8 mouse cellular contexts compared by ENCODE assay signal in genomic region chr8:70720739-70721138, GRCm38 (mm10). TPM values are rescaled to one million over a fixed set of nuclear protein-coding genes. Genes with fewer than 3 reads are reported as not detected.
DNase-seq lines count a peak whose midpoint lies in the region; ATAC-seq and TF ChIP-seq lines count a peak whose summit lies in the region.

No protein-coding gene starts in this region.

- peak; percentile 65; the same call in 1 of the 2 replicates for TF ChIP-seq CTCF in thymus, adult 2 months (IDR thresholded peaks at IDR 0.05; ENCODE audit: borderline replicate concordance, control insufficient read depth, extremely low read depth, insufficient read depth, low read length, poor library complexity)

- peak; percentile 75 for DNase-seq in liver
- DNase-seq in cerebellum, adult 18-20 months, result peak; percentile 71 to 89
- DNase-seq in induced T-regulatory cell, adult 2 months (ENCODE audit: low read depth), result peak; percentile 92
- peak; percentile 65 for DNase-seq in liver, embryonic 11.5 days (ENCODE audit: low spot score)
- DNase-seq in thymus, adult 2 months, result peak; percentile 70

- H3K27me3 ChIP-seq in liver, embryonic 12.5 days (replicated peaks), result peaks cover 49% of the 10 kb centered on the region
- peaks cover 7% of the 10 kb centered on the region; the same call in 1 of the 2 replicates for H3K27me3 ChIP-seq in forebrain, embryonic 15.5 days
- peaks cover 3% of the 10 kb centered on the region for H3K27me3 ChIP-seq in liver, embryonic 11.5 days (replicated peaks; ENCODE audit: control insufficient read depth, insufficient read depth, low read length)
- H3K27me3 ChIP-seq in neural tube, embryonic 13.5 days, result peaks cover 17% of the 10 kb centered on the region; the same call in 1 of the 2 replicates
- no peaks in the 10 kb centered on the region for H3K27me3 ChIP-seq in thymus, adult 2 months (ENCODE audit: control insufficient read depth, insufficient read depth, low read length)

- H3K36me3 ChIP-seq in liver, embryonic 12.5 days, result no peaks in the 10 kb centered on the region
- H3K36me3 ChIP-seq in forebrain, embryonic 15.5 days, result no peaks in the 10 kb centered on the region
- H3K36me3 ChIP-seq in liver, embryonic 11.5 days (ENCODE audit: control insufficient read depth, insufficient read depth, low read length), result no peaks in the 10 kb centered on the region
- no peaks in the 10 kb centered on the region for H3K36me3 ChIP-seq in neural tube, embryonic 13.5 days
- no peaks in the 10 kb centered on the region for H3K36me3 ChIP-seq in thymus, adult 2 months (ENCODE audit: control insufficient read depth, insufficient read depth, low read length)

- ATAC-seq in liver, embryonic 12.5 days, result no peak
- ATAC-seq in forebrain, embryonic 15.5 days (replicated peaks), result peak; percentile 62; the same call in 1 of the 2 replicates
- no peak for ATAC-seq in liver, embryonic 11.5 days (replicated peaks; ENCODE audit: low FRiP score)
- ATAC-seq in neural tube, embryonic 13.5 days (ENCODE audit: low read depth), result peak; percentile 64

- WGBS in liver, embryonic 12.5 days (ENCODE audit: insufficient replicate concordance), result 5% methylated on average over 3 of the region's 3 CpGs
- WGBS in forebrain, embryonic 15.5 days, result 5% methylated on average over 3 of the region's 3 CpGs
- 7% methylated on average over 3 of the region's 3 CpGs for WGBS in liver, embryonic 11.5 days
- 6% methylated on average over 3 of the region's 3 CpGs for WGBS in neural tube, embryonic 13.5 days
- WGBS in thymus, adult 2 months, result 11% methylated on average over 3 of the region's 3 CpGs

- peaks cover 3% of the 10 kb centered on the region; the same call in 1 of the 2 replicates for H3K4me1 ChIP-seq in liver, embryonic 12.5 days
- H3K4me1 ChIP-seq in forebrain, embryonic 15.5 days, result no peaks in the 10 kb centered on the region
- H3K4me1 ChIP-seq in liver, embryonic 11.5 days (replicated peaks; ENCODE audit: control insufficient read depth, insufficient read depth, low read length), result no peaks in the 10 kb centered on the region; the same call in 1 of the 2 replicates
- H3K4me1 ChIP-seq in neural tube, embryonic 13.5 days (replicated peaks), result peaks cover 2% of the 10 kb centered on the region; the same call in 1 of the 2 replicates
- no peaks in the 10 kb centered on the region for H3K4me1 ChIP-seq in thymus, adult 2 months (replicated peaks; ENCODE audit: control insufficient read depth, insufficient read depth, low read length)

- no peaks in the 10 kb centered on the region for H3K9me3 ChIP-seq in liver, embryonic 12.5 days (replicated peaks)
- H3K9me3 ChIP-seq in forebrain, embryonic 15.5 days, result no peaks in the 10 kb centered on the region
- H3K9me3 ChIP-seq in liver, embryonic 11.5 days (ENCODE audit: control insufficient read depth, low read length), result no peaks in the 10 kb centered on the region
- no peaks in the 10 kb centered on the region for H3K9me3 ChIP-seq in neural tube, embryonic 13.5 days

- no peak overlapping the region for H3K4me3 ChIP-seq in liver, embryonic 12.5 days
- no peak overlapping the region for H3K4me3 ChIP-seq in forebrain, embryonic 15.5 days
- no peak overlapping the region for H3K4me3 ChIP-seq in liver, embryonic 11.5 days (ENCODE audit: low read depth, low read length)
- no peak overlapping the region for H3K4me3 ChIP-seq in neural tube, embryonic 13.5 days
- H3K4me3 ChIP-seq in thymus, adult 2 months (ENCODE audit: control insufficient read depth, insufficient read depth, low read length), result no peak overlapping the region

- TF ChIP-seq POLR2A in thymus, adult 2 months (IDR thresholded peaks at IDR 0.05; ENCODE audit: control insufficient read depth, extremely low read depth, insufficient read depth, low read length, poor library complexity), result no peak

- H3K9ac ChIP-seq in liver, embryonic 12.5 days, result no peak overlapping the region
- no peak overlapping the region for H3K9ac ChIP-seq in forebrain, embryonic 15.5 days (replicated peaks)
- no peak overlapping the region for H3K9ac ChIP-seq in liver, embryonic 11.5 days (ENCODE audit: low read depth, low read length)
- H3K9ac ChIP-seq in neural tube, embryonic 13.5 days, result no peak overlapping the region

- H3K27ac ChIP-seq in liver, embryonic 12.5 days, result no peak overlapping the region
- no peak overlapping the region for H3K27ac ChIP-seq in forebrain, embryonic 15.5 days (replicated peaks)
- H3K27ac ChIP-seq in liver, embryonic 11.5 days (ENCODE audit: low read depth, low read length), result no peak overlapping the region
- H3K27ac ChIP-seq in neural tube, embryonic 13.5 days (replicated peaks), result no peak overlapping the region
- no peak overlapping the region for H3K27ac ChIP-seq in thymus, adult 2 months (ENCODE audit: control insufficient read depth, insufficient read depth, low read length)

- no peak overlapping the region for H3K4me2 ChIP-seq in liver, embryonic 12.5 days
- H3K4me2 ChIP-seq in forebrain, embryonic 15.5 days (replicated peaks), result no peak overlapping the region
- no peak overlapping the region for H3K4me2 ChIP-seq in liver, embryonic 11.5 days
- no peak overlapping the region for H3K4me2 ChIP-seq in neural tube, embryonic 13.5 days

RNA-seq across cellular contexts. Expression of gene Gm3336, which starts 2.4 kb away (rescaled TPM):
- polyA plus RNA-seq in liver, embryonic 12.5 days (2016; fragmentation: Nextera tagmentation; extraction: Ambion mirVana), result not detected in 2 replicates
- not detected in 2 replicates for polyA plus RNA-seq in forebrain, embryonic 15.5 days (2015; fragmentation: Nextera tagmentation; extraction: Ambion mirVana)
- polyA plus RNA-seq in liver, embryonic 11.5 days (2014; fragmentation: Nextera tagmentation; extraction: Ambion mirVana), result 0.15 TPM in 1 of 2 replicates, not detected in the other
- polyA plus RNA-seq in neural tube, embryonic 13.5 days (2015; fragmentation: Nextera tagmentation; extraction: Ambion mirVana), result not detected in 2 replicates
- 0.48 and 0.50 TPM in 2 replicates for polyA plus RNA-seq in thymus, adult 2 months (2012; rRNA removed)

RNA-seq across cellular contexts. Expression of gene Pde4c, which starts 2.8 kb away (rescaled TPM):
- 0.56 and 0.71 TPM in 2 replicates for polyA plus RNA-seq in liver, embryonic 12.5 days (2016; fragmentation: Nextera tagmentation; extraction: Ambion mirVana)
- polyA plus RNA-seq in forebrain, embryonic 15.5 days (2015; fragmentation: Nextera tagmentation; extraction: Ambion mirVana), result 0.13 and 0.22 TPM in 2 replicates
- polyA plus RNA-seq in liver, embryonic 11.5 days (2014; fragmentation: Nextera tagmentation; extraction: Ambion mirVana), result 0.83 and 1.3 TPM in 2 replicates
- 0.18 and 0.26 TPM in 2 replicates for polyA plus RNA-seq in neural tube, embryonic 13.5 days (2015; fragmentation: Nextera tagmentation; extraction: Ambion mirVana)
- 4.9 and 6.2 TPM in 2 replicates for polyA plus RNA-seq in thymus, adult 2 months (2012; rRNA removed)

RNA-seq across cellular contexts. Expression of gene Iqcn, which starts 17.5 kb away (rescaled TPM):
- not detected in 2 replicates for polyA plus RNA-seq in liver, embryonic 12.5 days (2016; fragmentation: Nextera tagmentation; extraction: Ambion mirVana)
- 0.13 and 0.14 TPM in 2 replicates for polyA plus RNA-seq in forebrain, embryonic 15.5 days (2015; fragmentation: Nextera tagmentation; extraction: Ambion mirVana)
- polyA plus RNA-seq in liver, embryonic 11.5 days (2014; fragmentation: Nextera tagmentation; extraction: Ambion mirVana), result not detected in 2 replicates
- polyA plus RNA-seq in neural tube, embryonic 13.5 days (2015; fragmentation: Nextera tagmentation; extraction: Ambion mirVana), result 0.08 and 0.17 TPM in 2 replicates
- 0.19 and 0.28 TPM in 2 replicates for polyA plus RNA-seq in thymus, adult 2 months (2012; rRNA removed)

RNA-seq across cellular contexts. Expression of gene Jund, which starts 22.0 kb away (rescaled TPM):
- 59.5 and 66.8 TPM in 2 replicates for polyA plus RNA-seq in liver, embryonic 12.5 days (2016; fragmentation: Nextera tagmentation; extraction: Ambion mirVana)
- 89.0 and 96.0 TPM in 2 replicates for polyA plus RNA-seq in forebrain, embryonic 15.5 days (2015; fragmentation: Nextera tagmentation; extraction: Ambion mirVana)
- polyA plus RNA-seq in liver, embryonic 11.5 days (2014; fragmentation: Nextera tagmentation; extraction: Ambion mirVana), result 43.0 and 47.2 TPM in 2 replicates
- polyA plus RNA-seq in neural tube, embryonic 13.5 days (2015; fragmentation: Nextera tagmentation; extraction: Ambion mirVana), result 108 and 112 TPM in 2 replicates
- 540 and 792 TPM in 2 replicates for polyA plus RNA-seq in thymus, adult 2 months (2012; rRNA removed)

RNA-seq across cellular contexts. Expression of gene Rab3a, which starts 33.7 kb away (rescaled TPM):
- polyA plus RNA-seq in liver, embryonic 12.5 days (2016; fragmentation: Nextera tagmentation; extraction: Ambion mirVana), result 3.3 and 3.9 TPM in 2 replicates
- polyA plus RNA-seq in forebrain, embryonic 15.5 days (2015; fragmentation: Nextera tagmentation; extraction: Ambion mirVana), result 319 and 328 TPM in 2 replicates
- 6.3 and 6.9 TPM in 2 replicates for polyA plus RNA-seq in liver, embryonic 11.5 days (2014; fragmentation: Nextera tagmentation; extraction: Ambion mirVana)
- 402 and 417 TPM in 2 replicates for polyA plus RNA-seq in neural tube, embryonic 13.5 days (2015; fragmentation: Nextera tagmentation; extraction: Ambion mirVana)
- polyA plus RNA-seq in thymus, adult 2 months (2012; rRNA removed), result 17.8 and 20.8 TPM in 2 replicates

Comparison
In these comparisons a context has a peak if more than half of its experiments do, and no peak if none do; other contexts are left out.
1. ATAC-seq: peak in forebrain, embryonic 15.5 days (single experiment) and neural tube, embryonic 13.5 days (single experiment); none in liver, embryonic 12.5 days (single experiment) and liver, embryonic 11.5 days (single experiment).
2. Peak in every context shown above with its lines, with median percentiles within 50 percentile points of each other: DNase-seq.